Mouse (Mus musculus) frontal cortex, postnatal 36 days (tissue): ENCODE data around the gene R3hcc1l.

Experiments
- DNase-seq, 2 experiments: peaks; one replicate each; pipeline ENCODE4 v3.0.0; 2022; ENCODE audit warnings: low spot score in 2 of 2

R3hcc1l gene

DNA sequence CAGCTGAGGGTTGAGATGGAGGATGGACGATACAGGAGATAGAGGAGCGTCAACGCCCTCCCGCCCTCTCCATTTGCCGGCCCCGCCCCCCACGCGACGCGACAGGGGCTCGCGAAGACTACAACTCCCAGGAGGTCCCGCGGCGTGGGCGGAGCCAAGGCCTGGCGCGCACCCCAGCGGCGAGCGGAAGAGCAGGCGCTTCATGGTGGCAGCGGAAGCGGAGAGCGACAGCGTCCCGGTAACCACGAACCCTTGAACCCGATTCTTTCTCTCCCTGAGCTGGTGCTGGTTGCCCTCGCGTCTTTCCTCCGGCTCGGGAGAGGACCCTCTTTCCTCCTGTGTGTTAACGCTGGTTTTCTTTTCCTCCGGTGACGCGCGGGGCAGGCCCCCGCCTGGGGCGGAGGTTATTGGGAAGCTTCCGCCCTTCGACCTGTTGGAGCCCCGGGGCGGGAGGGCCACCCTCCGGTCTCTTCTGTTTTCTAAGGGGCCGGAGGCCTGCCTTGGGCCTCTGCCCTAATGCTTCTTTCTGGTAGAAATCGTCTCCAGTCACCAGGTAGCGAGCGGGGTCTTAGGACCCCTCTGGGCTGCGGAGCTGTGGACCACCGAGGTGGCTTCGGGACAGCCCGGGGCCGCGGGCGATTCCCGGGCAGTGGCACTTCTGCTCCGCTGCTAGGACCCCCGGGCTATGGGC is at the start of gene R3hcc1l:
R3hcc1l (plus strand) TSS at position 140 of the 691 bp plus-strand sequence.
- DNase-seq, result peak; percentile 95 to 96

DNA sequence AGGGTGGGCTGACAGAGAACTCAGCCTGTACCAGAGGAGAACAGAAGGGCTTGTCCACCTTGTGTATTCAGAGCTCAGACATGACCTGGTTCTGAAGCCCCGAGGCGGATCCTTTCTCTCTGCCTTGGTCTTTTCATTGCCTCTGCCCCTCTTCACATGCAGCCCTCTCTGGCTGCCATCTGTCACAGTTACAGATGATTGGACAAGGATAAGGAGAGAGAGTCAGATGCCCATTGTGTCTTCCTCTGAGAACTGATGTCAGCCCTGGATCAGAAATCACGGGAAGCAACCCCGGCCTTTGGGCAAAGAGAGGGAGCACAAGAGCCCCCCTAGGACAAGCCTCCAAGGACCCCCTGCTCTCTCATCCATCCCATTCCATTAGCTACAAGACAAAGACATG is 47.0 kb upstream of the R3hcc1l start:
- DNase-seq, result no peak

DNA sequence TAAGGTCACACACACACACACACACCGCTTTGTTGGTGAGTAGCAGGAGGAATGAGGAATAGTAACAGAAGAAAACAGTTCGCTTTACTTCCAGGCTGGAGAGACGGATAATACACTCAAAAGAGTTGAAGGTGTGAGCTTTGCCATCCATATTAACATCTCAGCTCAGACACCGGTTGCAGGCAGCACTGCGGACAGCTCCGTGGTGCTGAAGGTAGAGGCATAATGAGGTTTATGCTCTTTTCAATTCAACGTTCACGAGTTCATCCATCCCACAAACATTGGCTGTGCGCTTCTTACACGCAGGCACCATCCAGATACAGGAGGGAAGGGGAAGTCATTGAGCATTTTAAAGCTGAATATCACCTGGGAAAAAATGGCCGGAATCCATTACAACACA is 45.7 kb upstream of the R3hcc1l start:
- no peak for DNase-seq

DNA sequence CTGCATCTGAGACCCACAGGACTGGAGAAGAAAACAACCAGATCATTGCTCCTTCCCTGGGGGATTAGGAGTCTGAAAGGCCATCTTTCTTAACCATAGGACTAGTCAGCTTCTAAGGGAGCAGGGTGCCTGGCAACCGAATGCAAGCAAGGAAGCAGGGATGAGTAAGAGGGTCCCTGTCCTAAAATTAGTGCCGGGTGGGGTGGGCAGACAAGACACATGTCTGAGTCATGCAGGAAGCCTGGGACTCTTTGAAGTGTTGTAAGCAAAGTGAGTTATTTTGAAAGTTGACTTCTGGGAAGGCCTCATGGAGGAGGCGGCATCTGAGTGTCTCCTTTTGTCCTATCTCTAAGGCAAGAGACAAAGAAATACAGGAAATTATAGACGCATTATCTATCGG is 40.8 kb upstream of the R3hcc1l start:
- peak; percentile 23 to 37 for DNase-seq

DNA sequence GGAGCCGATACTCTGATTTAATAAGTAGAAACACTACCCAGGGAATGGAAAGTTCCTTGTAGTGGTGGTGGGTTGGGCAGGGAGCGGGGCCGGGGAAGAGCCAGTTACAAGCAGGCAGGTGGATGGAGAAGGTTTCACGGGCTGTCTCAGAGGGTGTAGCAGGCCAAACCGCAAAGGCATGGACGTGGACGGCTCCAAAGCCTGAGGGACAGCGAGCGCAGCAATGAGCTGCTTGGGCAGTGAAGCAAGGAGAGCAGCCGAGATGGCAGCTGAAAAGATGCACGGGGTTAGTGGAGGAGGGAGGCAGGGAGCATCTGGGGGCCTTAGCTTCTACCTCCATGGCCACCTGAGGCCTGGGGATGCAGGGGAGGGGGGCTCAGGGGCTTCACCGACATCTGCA is 40.3 kb upstream of the R3hcc1l start:
- DNase-seq, result no peak

DNA sequence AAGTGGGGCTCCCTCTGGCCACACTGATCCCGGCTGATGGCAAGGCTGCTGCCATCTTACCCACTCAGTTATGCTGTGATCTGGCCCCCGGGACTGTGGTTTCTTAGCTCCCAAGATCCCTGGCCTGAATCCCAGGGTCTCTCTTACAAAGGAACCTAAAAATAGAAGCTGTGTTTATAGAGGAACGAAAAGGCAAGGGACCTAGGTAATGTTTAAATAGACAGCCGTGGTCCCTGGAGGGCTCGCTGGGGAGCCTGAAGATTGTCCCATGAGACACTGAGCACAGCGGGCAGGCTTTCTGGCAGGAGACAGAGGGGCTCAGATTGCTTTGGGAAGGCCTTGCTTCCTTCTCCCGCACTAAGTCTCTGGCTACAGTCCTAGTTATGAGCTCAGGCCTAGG is 33.1 kb upstream of the R3hcc1l start:
- no peak for DNase-seq

DNA sequence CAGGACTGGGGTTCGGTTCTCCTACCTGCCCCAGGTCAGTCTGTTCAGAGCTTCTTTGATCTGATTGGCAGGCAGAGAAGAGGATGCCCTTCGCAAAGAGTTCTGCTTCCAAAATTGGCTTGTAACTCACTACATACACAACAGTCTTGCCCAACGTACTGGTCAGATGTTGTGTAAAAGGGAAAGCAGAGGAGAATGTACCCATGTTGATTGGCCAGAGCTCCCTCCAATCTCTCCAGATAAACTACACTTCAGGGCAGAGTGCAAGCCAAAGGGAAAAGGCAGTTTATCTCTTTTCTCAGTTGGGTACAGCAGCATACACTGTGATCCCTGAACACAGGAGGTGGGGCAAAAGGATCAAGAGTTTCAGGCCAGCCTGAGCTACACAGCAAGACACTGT is 31.3 kb upstream of the R3hcc1l start:
- no peak for DNase-seq

DNA sequence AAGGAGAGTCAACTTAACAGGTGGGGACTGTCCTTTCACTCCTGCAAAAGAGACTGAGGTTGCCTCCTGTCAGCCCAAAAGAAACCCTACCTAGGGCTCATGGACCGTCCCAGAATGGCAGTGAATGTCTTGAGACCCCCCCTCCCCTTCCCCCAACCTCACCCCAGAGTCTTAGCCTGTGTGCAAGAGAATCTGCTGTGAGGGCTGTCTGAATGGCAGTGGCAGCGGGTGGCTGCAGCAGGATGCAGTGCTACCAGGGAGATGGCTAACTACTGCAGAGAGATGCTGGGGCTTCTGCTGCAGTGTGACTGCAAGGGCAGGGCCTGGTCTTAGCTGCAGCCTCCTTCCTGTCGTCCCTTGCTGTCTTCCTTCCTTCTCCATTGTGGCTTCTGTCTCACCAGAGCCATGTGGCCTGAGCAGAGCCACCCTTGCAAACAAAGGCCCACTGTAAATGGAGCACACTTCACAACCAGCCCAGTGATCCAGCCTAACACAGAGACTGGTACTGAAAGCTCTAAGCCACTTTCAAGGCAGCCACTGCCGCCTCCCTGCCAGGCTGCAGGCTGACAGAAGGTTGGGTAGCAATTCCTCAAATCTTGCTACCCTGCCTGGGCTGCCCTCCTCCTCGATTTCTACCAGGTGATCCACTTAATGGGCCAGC is 25.2 kb upstream of the R3hcc1l start:
- peak in 1 of 2 experiments; percentile 15 for DNase-seq

DNA sequence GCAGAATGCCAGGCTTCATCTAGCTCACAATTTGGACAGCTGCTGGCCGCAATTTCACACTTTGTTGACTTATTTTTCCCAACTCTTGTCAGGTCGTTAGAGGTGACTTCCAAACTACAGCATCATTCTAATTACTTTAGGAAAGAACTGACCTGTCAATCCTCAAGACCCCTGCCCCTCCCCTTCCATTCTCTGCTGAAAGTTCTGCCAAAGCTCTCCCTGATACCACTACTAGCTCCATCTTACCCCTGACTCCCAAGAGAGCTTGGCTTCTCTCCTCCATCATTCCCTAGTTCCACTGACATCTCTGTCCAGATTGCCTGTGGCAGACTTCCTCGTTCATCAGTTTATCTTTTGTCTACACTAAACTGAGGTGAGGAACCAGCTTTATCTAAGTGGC is 14.4 kb upstream of the R3hcc1l start:
- no peak for DNase-seq

DNA sequence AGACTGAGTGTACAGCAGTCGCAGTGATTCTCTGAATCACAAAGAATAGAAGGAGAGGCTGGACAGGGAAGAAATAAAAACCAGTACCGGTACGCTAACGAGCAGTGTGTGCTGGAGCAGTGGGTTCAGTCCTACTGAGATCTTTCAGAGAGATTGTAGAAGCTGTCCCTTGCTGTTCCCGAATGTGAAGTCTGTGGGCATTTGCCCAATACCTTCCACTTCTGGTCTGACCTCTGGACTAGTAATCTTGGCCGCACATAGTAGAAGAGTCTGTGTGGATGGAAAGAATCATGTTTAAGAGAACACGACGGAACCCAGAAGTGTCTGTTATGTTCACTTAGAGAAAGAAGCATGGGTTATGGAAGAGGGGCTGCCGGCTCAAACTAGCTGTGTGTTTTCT is 8.9 kb upstream of the R3hcc1l start:
- no peak for DNase-seq

DNA sequence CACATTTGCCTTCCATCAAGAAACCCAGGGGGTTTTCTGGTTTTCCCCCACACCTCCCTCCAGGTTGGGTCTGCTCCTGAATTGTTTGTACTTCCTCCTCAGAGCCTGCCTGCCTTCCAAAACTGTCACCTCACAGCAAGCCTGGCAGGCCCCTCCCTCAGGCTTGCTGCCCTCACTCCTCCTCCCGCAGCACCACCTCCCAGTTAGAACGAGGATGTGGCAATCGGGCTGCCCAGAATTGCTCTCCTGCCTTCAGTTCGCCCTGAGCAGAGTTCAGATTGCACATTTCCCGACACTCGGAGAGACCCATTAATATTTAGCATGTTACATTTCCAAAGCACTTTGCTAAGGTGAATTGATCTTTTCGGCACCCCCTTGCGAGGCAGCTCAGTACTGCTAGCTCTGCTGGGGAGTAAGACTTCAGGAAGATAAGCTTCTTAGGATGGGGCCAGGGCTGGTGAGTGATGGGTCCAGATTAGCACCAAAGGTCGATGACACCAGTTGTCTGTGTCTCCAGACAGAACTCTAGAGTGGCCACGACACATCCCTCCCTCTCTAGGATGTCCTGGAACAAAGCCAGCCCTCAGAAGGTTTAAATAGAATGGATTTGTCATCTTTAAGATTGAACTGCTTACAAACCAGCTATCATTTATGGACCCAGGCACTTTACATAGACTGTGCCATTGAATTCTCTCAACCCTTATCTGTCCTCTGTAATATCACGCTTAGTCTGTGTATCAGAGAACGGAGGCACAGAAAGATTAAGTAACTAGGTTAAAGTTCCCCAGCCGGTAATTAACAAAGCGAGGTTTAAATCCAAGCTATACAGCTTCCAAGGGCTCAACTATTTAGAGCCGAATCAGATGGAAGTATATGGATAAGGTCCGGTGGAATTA is 8.0 kb upstream of the R3hcc1l start:
- no peak for DNase-seq

DNA sequence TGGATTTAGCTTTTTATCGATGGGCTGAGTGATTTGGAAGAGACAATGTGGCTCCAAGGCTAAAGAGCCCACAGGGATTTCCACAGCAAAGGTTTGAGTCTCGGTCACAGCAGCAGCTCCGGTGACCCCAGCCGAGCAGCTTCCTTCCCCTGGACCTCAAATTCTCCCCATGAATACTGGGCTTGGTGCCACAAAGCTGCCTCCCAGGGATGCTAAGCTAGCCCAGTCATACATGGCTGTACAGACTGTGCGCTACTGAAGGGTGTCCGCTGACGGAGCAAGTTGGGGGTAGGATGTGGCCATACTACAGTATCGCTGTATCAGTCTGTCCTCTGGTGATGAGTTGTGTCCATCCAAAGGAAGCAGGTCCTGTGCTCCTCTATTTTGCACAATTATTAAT is 2.9 kb upstream of the R3hcc1l start:
- DNase-seq, result no peak

DNA sequence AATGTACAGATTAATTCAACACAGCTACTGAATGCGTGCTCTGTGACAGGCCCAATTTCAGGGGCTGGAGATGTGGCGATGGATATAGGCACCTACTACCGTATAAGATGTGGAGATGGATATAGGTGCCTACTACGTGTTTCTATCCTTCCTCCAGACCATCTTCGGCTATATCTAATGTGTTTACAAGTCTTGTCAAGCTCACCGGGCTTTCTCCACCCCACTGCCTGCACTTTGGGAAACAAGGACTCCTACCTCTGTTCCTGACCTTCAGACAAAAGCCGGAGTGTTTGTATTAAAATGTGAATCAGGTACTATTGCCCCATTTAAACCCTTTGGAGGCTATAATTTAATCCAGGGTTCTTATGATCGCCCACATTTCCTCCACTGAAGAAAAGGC is 2.4 kb upstream of the R3hcc1l start:
- no peak for DNase-seq

DNA sequence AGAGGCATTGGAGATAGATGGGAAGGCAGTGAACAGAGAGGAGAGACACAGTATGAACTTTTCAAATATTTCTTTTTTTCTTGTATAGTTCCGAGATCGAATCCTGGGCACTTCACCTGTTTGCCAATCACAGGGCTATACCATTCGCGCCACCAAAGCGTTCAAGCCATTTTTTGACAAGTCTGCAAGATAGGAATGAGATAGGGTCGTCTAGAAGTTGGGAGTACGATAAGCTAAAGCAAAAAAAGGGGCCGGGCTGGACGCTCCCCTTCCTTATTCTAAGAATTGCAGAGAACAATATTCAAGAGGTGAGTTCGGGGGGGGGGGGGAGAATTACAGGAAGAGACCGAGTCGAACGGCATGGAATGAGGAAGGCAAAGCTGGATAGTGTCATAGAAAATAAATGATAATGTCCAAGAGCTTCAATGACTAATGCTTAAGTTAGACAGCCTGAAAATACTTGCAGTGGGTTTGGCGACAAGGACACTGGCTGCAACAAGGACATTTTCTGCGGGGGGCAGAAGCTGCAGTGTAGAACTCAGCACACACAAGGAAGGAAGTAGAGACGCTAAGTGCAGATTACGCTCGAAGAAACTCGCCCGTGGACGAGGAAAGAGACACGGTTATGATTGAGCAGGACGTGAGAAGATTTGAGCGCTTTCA is 471 bp upstream of the R3hcc1l start:
- DNase-seq, result no peak

DNA sequence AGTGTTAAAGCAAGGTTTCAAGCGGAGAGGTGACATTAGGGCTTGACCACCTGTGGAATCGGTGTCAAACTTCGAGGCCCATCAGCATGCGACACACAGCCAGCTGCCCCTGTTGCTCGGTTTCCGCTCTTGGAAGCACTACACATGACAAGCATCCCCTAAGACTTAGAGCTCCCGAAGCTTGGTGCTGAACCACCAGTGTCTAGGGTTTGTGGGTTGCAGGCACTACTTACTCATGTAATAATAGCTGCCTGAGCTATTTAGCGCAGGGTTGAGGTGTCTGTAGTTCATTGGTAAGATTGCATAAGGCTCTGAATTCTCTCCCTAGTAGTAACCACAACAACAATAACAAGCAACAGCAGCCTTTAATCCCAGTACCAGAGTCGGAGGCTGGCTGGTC is 1.2 kb downstream of the R3hcc1l start:
- no peak for DNase-seq

DNA sequence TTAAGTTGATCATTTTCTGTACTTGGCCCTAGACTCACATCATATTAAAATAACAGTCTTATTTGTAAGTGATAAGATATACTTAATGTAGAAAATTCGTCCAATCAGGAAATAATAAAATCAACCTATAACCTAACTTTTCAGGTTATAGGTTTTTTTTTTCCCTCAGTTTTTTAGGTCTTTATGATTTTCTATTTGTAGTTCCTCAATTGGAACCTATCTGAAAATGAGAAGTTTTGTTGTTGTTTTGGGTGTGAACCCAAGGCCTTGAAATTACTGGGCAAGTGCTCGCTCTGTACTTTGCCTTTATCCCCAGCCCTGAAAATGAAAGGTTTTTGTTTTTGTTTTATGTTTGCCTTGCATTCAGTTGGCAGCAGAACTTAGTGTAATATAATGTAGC is 6.1 kb downstream of the R3hcc1l start:
- DNase-seq, result no peak

DNA sequence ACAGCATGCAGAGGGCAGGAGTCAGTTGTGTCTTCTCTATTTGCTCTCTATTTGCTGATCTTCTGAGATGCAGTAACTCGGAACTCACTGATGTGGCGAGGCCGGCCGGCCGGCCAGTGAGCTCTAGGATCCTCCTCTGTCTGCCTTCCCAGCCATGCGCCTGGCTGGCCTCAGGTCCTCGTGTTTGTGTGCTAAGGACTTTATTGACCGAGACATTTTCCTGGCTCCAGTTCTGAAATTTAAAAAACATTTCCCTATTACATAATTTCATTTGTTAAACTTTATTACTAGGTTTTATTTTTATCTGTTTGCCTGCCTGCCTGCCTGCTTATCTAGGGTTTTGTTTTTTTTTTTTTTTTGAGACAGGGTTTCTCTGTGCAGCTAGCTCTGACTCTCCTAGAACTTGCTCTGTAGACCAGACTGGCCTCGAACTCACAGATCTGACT is 11.5 kb downstream of the R3hcc1l start:
- no peak for DNase-seq

DNA sequence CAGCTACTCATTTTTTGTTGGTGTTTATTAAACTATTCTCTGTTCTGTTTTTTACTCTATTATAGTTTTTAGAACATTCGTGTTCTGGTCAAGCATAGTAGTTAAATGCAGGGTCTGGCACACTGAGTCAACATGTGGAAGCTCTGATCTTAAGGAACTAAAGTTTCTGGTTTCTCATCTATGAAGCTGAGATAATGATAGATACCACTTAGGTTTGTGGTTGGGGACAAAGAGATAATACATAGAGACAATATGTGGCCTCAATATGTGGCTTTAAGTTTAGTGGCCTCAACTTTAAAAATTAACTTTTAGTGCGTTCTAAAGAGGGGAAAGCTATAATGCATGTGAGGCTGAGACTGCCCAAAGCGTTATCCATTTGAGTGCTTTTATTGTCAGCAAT is 15.9 kb downstream of the R3hcc1l start:
- DNase-seq, result no peak

DNA sequence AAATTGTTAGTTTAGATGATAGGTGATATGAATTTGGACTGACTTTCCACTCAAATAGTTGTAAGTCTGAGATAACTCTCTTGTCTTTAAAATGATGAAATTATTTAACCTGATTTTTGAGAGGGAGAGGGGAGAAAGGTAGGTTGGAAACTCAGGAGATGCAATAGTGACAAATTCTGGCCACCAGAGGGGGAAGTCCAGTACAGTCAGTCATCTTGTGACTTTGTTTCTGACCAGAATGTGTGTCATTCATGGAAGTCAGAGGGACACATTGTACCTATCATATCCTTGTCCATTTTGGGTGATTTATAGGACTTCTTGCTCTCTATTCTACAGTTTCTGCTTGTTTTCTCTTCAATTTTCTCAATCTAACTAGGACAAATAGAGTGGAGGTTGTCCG is 19.0 kb downstream of the R3hcc1l start:
- no peak for DNase-seq

DNA sequence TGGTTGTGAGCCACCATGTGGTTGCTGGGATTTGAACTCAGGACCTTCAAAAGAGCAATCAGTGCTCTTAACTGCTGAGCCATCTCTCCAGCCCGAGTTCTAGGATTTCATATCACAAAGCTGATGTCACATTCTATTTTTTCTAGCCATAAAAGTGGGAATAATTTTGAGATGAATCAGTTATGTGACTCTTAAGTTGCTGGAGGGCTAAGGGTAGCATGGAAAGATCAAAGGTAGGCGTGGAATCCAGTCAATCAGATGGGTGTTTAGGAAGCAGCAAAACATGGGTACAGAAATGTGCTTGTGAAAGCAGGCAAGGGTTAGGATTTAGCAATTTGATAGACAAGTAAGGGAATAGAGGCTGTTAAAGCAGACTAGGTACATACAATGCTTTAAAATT is 20.4 kb downstream of the R3hcc1l start:
- DNase-seq, result no peak

DNA sequence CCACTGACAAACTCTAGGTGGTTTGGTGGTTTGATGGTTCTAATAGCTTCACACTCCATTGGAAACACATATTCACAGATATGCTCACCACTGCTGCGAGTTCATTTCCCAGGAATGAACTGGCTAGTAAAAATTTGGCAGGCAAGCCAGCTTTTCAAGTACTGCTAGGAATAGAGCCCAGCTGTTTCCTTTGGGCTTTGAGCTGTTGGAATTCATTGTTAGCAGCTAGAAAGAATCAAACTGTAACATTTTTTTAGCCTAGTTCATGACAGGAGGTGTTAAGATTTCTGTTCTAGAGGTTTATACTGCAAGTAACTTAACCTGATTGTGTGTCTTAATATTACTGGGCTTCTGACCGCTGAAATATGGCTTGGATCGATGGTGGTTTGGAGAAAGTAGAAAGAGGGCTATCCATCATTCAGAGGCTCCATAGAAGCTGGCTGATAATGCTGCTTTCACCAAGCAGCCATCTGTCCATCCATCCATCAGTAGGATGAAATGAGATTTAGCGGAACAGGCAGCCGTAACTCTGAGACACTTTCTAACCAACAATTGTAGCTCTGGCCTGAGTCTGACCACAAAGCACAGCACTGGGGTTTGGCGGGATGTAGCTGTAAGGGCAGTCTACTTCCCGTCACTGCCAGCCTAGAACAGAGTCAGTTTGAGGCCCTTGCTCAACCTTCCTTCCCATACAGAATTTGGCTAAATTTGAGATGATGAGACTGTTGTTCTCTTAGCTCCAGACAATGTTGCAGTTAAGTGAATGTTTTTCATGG is 21.0 kb downstream of the R3hcc1l start:
- DNase-seq, result peak in 1 of 2 experiments; percentile 20
